Mouse (Mus musculus) heart, embryonic 16.5 days (tissue): ENCODE results near the gene B3gnt7. TPM values are rescaled to one million over a fixed set of nuclear protein-coding genes. Genes with fewer than 3 reads are reported as not detected.

Experiments
- ATAC-seq: fragments of 200-750 bp; cut with Nextera tagmentation; replicated peaks from 2 replicates; pipeline ENCODE4 v1.8.0; 2017; ENCODE audit warnings: moderate number of reproducible peaks; ENCODE audit not compliant: insufficient read depth, low FRiP score; ENCODE audit errors: extremely low read depth
- H3K27ac ChIP-seq: fragments of 300-500 bp; sonication (generic); 2 replicates; pipeline ENCODE4 v1.5.1; 2014; ENCODE audit warnings: mild to moderate bottlenecking, low read length, control low read depth, moderate library complexity
- H3K27me3 ChIP-seq: fragments of 300-500 bp; sonication (generic); 2 replicates; pipeline ENCODE4 v1.6.1; 2014; ENCODE audit warnings: low read length, mixed read lengths; ENCODE audit not compliant: control insufficient read depth, insufficient read depth
- H3K36me3 ChIP-seq: fragments of 300-500 bp; sonication (generic); 2 replicates; pipeline ENCODE4 v1.6.1; 2014; ENCODE audit not compliant: control insufficient read depth, insufficient read depth
- H3K4me1 ChIP-seq: fragments of 300-500 bp; sonication (generic); 2 replicates; pipeline ENCODE4 v1.6.1; 2014; ENCODE audit warnings: low read length, mixed read lengths; ENCODE audit not compliant: control insufficient read depth, insufficient read depth
- H3K4me2 ChIP-seq: fragments of 300-500 bp; sonication (generic); 2 replicates; pipeline ENCODE4 v1.6.1; 2014; ENCODE audit warnings: low read depth, mild to moderate bottlenecking, control low read depth, low read length
- H3K4me3 ChIP-seq: fragments of 300-500 bp; sonication (generic); 2 replicates; pipeline ENCODE4 v1.5.1; 2014; ENCODE audit warnings: mild to moderate bottlenecking, control low read depth, low read length
- H3K9ac ChIP-seq: fragments of 300-500 bp; sonication (generic); 2 replicates; pipeline ENCODE4 v1.6.1; 2014; ENCODE audit warnings: low read length, control low read depth
- H3K9me3 ChIP-seq: fragments of 300-500 bp; sonication (generic); replicated peaks from 2 replicates; pipeline ENCODE4 v1.6.1; 2016; ENCODE audit warnings: low read length; ENCODE audit not compliant: control insufficient read depth
- WGBS: fragments of 180-500 bp; shearing (Covaris S2); extraction: QIAGEN DNeasy Blood & Tissue Kit; methylation state at CpG from one replicate; pipeline ENCODE4 v1.1.7; 2014; 5-methylcytosine and 5-hydroxymethylcytosine counted together
- polyA plus RNA-seq: library from polyadenylated mRNA; unstranded; fragments of >200 nt; fragmentation: Nextera tagmentation; extraction: Ambion mirVana; gene quantifications from 2 replicates; pipeline ENCODE4 v1.2.1, GENCODE M21; 2015

The B3gnt7 gene
- polyA plus RNA-seq, 1 experiment from 2014 or later = 1.6 TPM

GRCm38 (mm10) chr1:86307871-86308641 is 5.4 kb downstream of the B3gnt7 start:
- no peak for ATAC-seq
- 52% methylated on average over 4 of the region's 4 CpGs for WGBS
- no peak overlapping the region for H3K9ac ChIP-seq
- peaks cover 29% of the 10 kb centered on the region for H3K27me3 ChIP-seq
- no peaks in the 10 kb centered on the region for H3K36me3 ChIP-seq
- H3K4me3 ChIP-seq = no peak overlapping the region
- no peak overlapping the region for H3K4me2 ChIP-seq
- no peaks in the 10 kb centered on the region for H3K9me3 ChIP-seq
- no peak overlapping the region for H3K27ac ChIP-seq
- H3K4me1 ChIP-seq = peaks cover 3% of the 10 kb centered on the region; the same call in 1 of the 2 replicates

DNA sequence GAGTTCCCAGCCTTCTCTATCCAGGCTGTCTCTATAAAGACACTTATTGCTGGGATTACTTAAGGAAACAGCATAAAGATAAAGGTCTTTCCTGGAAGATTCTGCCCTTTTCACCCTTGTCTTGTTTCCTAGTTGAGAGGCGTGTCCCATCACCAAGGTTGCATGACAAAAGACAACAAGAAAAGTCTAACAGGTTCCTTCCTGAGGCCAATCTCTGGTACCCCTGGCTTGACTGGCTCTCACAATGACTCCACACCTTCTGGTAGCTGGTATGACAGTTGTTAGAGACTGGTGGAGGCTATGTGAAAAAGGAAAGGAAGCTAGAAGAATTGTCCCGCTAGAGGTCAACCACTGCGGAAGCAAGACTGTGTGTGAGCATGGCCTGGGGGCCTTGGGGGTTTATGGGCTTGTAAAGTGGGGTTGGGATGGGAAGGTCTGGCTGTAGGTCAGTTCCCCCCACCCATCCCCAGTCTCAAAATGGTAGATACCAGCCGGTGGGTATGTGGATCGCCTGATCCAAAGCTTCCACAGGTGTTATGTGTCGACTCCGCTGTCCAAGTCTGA is 6.7 kb downstream of the B3gnt7 start:
- WGBS = 90% methylated on average over 7 of the region's 7 CpGs
- Histone ChIP-seq H3K4me1 (no peaks in the 10 kb centered on the region), H3K36me3 (no peaks in the 10 kb centered on the region), H3K4me2 (no peak overlapping the region), H3K9ac (no peak overlapping the region), H3K27ac (no peak overlapping the region), H3K27me3 (peaks cover 18% of the 10 kb centered on the region), H3K4me3 (no peak overlapping the region), H3K9me3 (no peaks in the 10 kb centered on the region)
- no peak for ATAC-seq

DNA sequence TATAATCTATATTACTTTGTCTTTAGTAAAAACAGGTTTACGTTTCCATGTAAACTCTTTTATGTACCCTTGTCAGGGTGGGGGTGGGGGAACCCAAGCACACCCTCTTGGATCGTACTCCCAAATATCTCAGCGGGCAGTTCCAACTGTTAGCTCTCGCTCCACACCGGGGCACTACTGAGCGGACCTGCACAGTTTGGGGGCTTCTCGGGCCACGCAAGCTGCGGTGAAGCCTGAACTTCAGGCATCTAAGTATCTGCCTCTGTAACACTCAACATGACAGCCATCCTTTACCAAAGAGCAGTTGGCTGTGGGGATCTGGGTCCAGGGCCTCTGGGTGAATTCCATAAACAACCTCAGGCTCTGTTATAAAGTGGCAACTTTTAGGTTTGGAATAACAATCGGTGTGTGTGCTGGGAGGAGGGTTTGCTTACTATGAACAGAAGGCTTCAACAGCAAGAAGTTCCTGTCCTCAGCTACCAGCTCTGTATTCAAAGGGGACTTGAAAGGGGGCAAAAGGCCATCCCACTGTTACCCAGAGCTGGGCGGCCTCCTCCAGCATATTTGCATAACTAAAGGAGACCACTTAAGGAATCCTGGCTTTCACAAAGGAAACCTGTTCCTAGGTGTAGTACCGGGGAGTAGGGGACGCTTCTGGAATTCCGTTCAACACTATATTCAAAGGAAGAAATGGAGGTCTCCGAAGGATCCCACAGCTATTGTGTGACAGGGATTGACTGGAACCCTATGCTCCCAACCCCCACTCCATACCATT is 8.1 kb downstream of the B3gnt7 start:
- ATAC-seq = no peak
- no peak overlapping the region for H3K9ac ChIP-seq
- peaks cover 4% of the 10 kb centered on the region; the same call in 1 of the 2 replicates for H3K27me3 ChIP-seq
- no peaks in the 10 kb centered on the region for H3K36me3 ChIP-seq
- H3K4me1 ChIP-seq = no peaks in the 10 kb centered on the region
- no peaks in the 10 kb centered on the region for H3K9me3 ChIP-seq
- no peak overlapping the region for H3K4me2 ChIP-seq
- no peak overlapping the region for H3K4me3 ChIP-seq
- WGBS = 48% methylated on average over 15 of the region's 15 CpGs
- no peak overlapping the region for H3K27ac ChIP-seq

DNA sequence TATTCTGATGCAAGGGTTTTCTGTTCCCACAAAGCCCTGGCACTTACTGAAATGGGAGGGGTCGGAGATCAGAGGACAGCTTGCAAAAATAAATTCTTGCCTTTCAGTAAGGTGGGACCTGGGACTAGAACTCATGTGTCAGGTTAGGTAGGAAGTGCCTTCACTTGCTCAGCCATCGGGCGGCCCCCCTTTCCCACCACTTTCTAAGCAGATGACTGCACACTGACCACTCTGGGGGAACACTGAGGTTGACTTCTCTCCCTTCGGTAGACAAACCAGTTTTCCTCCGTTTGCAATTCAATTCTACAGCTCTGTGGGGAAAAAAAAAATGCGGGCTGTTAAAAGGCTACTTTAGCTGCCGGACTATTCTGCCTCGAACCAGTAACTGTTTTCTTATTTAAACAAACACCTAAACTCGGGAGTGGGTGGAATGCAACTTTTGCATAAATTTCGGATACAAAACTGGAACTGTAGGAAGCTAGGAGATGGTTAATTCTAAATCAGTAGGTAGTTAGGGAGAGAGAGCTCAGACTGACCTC is 8.9 kb downstream of the B3gnt7 start:
- H3K4me1 ChIP-seq = no peaks in the 10 kb centered on the region
- H3K27ac ChIP-seq = no peak overlapping the region
- H3K4me3 ChIP-seq = no peak overlapping the region
- no peaks in the 10 kb centered on the region for H3K27me3 ChIP-seq
- H3K4me2 ChIP-seq = no peak overlapping the region
- no peaks in the 10 kb centered on the region for H3K36me3 ChIP-seq
- H3K9me3 ChIP-seq = no peaks in the 10 kb centered on the region
- WGBS = 51% methylated on average over 10 of the region's 10 CpGs
- H3K9ac ChIP-seq = no peak overlapping the region
- no peak for ATAC-seq

GRCm38 (mm10) chr1:86312269-86312668 is 9.6 kb downstream of the B3gnt7 start:
- no peak overlapping the region for H3K4me3 ChIP-seq
- no peak for ATAC-seq
- H3K4me2 ChIP-seq = no peak overlapping the region
- no peaks in the 10 kb centered on the region for H3K4me1 ChIP-seq
- H3K9ac ChIP-seq = no peak overlapping the region
- no peaks in the 10 kb centered on the region for H3K9me3 ChIP-seq
- 83% methylated on average over 3 of the region's 3 CpGs for WGBS
- no peaks in the 10 kb centered on the region for H3K27me3 ChIP-seq
- no peak overlapping the region for H3K27ac ChIP-seq
- no peaks in the 10 kb centered on the region for H3K36me3 ChIP-seq

DNA sequence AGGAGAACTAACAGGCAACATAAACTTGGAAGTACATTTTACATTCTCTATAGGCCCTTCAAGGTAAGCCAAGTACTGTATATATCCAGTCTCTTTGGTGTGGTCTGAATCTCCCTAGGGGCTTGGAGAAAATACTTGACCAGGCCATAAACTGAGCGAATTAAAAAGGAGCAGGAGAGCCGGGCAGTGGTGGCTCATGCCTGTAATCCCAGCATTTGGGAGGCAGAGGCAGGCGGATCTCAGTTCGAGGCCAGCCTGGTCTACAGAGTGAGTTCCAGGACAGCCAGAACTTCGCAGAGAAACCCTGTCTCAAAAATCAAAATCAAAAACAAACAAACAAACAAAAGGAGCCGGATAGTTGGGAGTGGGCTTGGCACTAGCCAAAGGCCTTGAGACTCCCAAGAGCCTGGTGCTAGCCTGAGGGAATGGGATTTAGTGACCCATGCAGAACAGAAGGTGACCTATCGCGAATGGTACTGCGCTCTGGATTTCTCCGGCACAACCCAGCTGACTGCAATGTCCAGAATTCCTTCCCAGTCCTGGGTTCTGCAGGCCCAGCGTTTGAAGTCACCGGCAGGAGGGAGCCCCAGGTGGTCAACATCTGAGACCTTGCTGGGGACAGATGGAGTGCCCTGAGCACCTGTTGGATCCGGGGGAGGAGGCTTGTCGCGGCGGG is 10.6 kb downstream of the B3gnt7 start:
- Histone ChIP-seq H3K36me3 (no peaks in the 10 kb centered on the region), H3K27me3 (no peaks in the 10 kb centered on the region), H3K9ac (no peak overlapping the region), H3K9me3 (no peaks in the 10 kb centered on the region), H3K4me3 (no peak overlapping the region), H3K27ac (no peak overlapping the region), H3K4me2 (peak overlapping the region; percentile 29; the same call in 1 of the 2 replicates), H3K4me1 (no peaks in the 10 kb centered on the region)
- no peak for ATAC-seq
- 49% methylated on average over 16 of the region's 16 CpGs for WGBS

DNA sequence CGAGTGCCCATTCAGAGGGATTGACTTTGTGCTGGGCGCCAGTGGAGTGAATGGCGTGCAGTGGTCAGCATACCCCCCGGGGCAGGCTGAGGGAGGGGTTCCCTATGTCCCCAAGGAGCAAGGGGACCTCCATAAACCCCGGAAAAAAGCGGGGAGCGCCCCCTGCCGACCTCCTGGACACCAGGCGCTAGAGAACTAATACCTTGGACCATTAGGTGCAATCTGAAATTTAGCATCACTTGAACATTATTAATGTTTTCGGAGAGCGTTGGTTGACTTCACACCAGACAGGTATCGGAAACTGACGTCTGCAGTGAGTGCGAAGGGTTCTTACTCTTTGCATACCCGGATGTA is 11.1 kb downstream of the B3gnt7 start:
- no peak overlapping the region for H3K4me3 ChIP-seq
- H3K27ac ChIP-seq = no peak overlapping the region
- H3K36me3 ChIP-seq = no peaks in the 10 kb centered on the region
- H3K27me3 ChIP-seq = no peaks in the 10 kb centered on the region
- H3K4me1 ChIP-seq = no peaks in the 10 kb centered on the region
- H3K4me2 ChIP-seq = peak overlapping the region; percentile 29; the same call in 1 of the 2 replicates
- WGBS = 21% methylated on average over 15 of the region's 15 CpGs
- no peak overlapping the region for H3K9ac ChIP-seq
- ATAC-seq = no peak
- no peaks in the 10 kb centered on the region for H3K9me3 ChIP-seq

DNA sequence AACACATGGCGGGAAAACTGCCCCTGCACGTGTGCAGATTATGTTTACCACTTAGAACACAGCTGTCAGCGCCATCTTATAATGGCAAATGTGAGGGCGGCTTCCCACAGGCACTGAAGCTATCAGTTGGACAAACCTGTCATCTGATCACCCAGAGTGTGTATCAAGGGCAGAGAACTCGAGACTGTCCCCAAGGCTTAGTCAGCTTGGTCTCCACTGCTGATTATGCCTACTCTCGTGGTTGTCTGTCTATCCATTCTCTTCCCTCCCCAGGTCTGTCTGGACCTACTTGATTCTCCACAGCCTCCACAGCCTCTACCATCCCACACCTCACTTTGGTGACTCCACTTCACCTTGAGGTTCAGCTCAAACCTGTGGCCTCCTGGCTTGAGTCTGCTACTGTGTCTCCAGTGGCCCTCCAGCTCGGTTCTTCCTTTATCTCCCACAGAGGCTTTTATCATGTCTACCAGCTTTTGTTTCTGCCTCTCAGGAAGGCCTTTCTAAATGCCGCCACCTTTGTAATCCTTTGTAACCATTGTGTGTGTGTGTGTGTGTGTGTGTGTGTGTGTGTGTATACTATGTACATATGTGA is 18.3 kb downstream of the B3gnt7 start:
- Histone ChIP-seq H3K27ac (no peak overlapping the region), H3K36me3 (no peaks in the 10 kb centered on the region), H3K4me2 (no peak overlapping the region), H3K4me1 (no peaks in the 10 kb centered on the region), H3K9me3 (no peaks in the 10 kb centered on the region), H3K9ac (no peak overlapping the region), H3K4me3 (no peak overlapping the region), H3K27me3 (no peaks in the 10 kb centered on the region)
- no peak for ATAC-seq
- WGBS = 82% methylated on average over 6 of the region's 8 CpGs
